Mouse (Mus musculus) lung, embryonic 15.5 days (tissue): ENCODE measurements around the gene Adam21. TPM values are rescaled to one million over a fixed set of nuclear protein-coding genes. Genes with fewer than 3 reads are reported as not detected.
"Not testable (repeated sequence)": the region's sequence is repeated elsewhere in the genome, so short reads cannot be mapped to it uniquely, and the experiment has no call there.

Experiments
- ATAC-seq: fragments of 200-750 bp; cut with Nextera tagmentation; 2 replicates; pipeline ENCODE4 v1.8.0; 2017; ENCODE audit warnings: moderate number of reproducible peaks, borderline replicate concordance; ENCODE audit not compliant: low FRiP score, low TSS enrichment; ENCODE audit errors: extremely low read depth
- H3K27ac ChIP-seq: fragments of 300-500 bp; sonication (generic); 2 replicates; pipeline ENCODE4 v1.5.1; 2015; ENCODE audit warnings: moderate library complexity, mild to moderate bottlenecking, inconsistent platforms
- H3K27me3 ChIP-seq: fragments of 300-500 bp; sonication (generic); 2 replicates; pipeline ENCODE4 v1.6.1; 2015; ENCODE audit warnings: inconsistent platforms
- H3K36me3 ChIP-seq: fragments of 300-500 bp; sonication (generic); 2 replicates; pipeline ENCODE4 v1.6.1; 2015; ENCODE audit warnings: inconsistent platforms
- H3K4me1 ChIP-seq: fragments of 300-500 bp; sonication (generic); 2 replicates; pipeline ENCODE4 v1.6.1; 2015; ENCODE audit warnings: inconsistent platforms
- H3K4me2 ChIP-seq: fragments of 300-500 bp; sonication (generic); 2 replicates; pipeline ENCODE4 v1.6.1; 2015; ENCODE audit warnings: inconsistent platforms, mild to moderate bottlenecking, moderate library complexity
- H3K4me3 ChIP-seq: fragments of 300-500 bp; sonication (generic); 2 replicates; pipeline ENCODE4 v1.5.1; 2015; ENCODE audit warnings: mild to moderate bottlenecking, inconsistent platforms
- H3K9ac ChIP-seq: fragments of 300-500 bp; sonication (generic); 2 replicates; pipeline ENCODE4 v1.6.1; 2015; ENCODE audit warnings: inconsistent platforms
- H3K9me3 ChIP-seq: fragments of 300-500 bp; sonication (generic); 2 replicates; pipeline ENCODE4 v1.6.1; 2016; ENCODE audit warnings: inconsistent platforms
- WGBS: fragments of 180-500 bp; shearing (Covaris S2); methylation state at CpG from one replicate; pipeline ENCODE4 v1.1.7; 2015; 5-methylcytosine and 5-hydroxymethylcytosine counted together
- polyA plus RNA-seq: library from polyadenylated mRNA; unstranded; fragments of >200 nt; fragmentation: Nextera tagmentation; extraction: Ambion mirVana; gene quantifications from 2 replicates; pipeline ENCODE4 v1.2.1, GENCODE M21; 2015

The Adam21 gene
- polyA plus RNA-seq, 1 experiment from 2014 or later = 0.40 TPM

- H3K9me3 ChIP-seq = no peaks in the 10 kb centered on the region
- 34% methylated on average over 4 of the region's 4 CpGs for WGBS
- H3K4me1 ChIP-seq = peaks cover 10% of the 10 kb centered on the region; the same call in 1 of the 2 replicates
- peak overlapping the region; percentile 65 for H3K4me2 ChIP-seq
- peak; percentile 23; the same call in 1 of the 2 replicates for ATAC-seq
- peak overlapping the region; percentile 80 for H3K9ac ChIP-seq
- no peaks in the 10 kb centered on the region for H3K27me3 ChIP-seq
- H3K4me3 ChIP-seq = peak overlapping the region; percentile 84
- no peaks in the 10 kb centered on the region for H3K36me3 ChIP-seq
- peak overlapping the region; percentile 43; the same call in 1 of the 2 replicates for H3K27ac ChIP-seq
These were observed 35.2 kb downstream of the Adam21 start for GRCm38 (mm10) chr12:81533029-81533419.

GRCm38 (mm10) chr12:81532316-81533028 lies 35.8 kb downstream of the Adam21 start, which contains the start of the genes Gm20498 and Synj2bp:
Gene Gm20498, minus strand, starts transcription at chr12:81532905.
Gene Synj2bp, minus strand, starts transcription at chr12:81532911.
- WGBS = under 1% methylated on average over 46 of the region's 46 CpGs
- ATAC-seq = peak; percentile 94
- no peaks in the 10 kb centered on the region for H3K9me3 ChIP-seq

GRCm38 (mm10) chr12:81530587-81530986 lies 37.7 kb downstream of the Adam21 start:
- H3K27ac ChIP-seq, ATAC-seq, H3K9ac ChIP-seq, H3K4me2 ChIP-seq, H3K4me1 ChIP-seq, H3K4me3 ChIP-seq, H3K9me3 ChIP-seq, H3K36me3 ChIP-seq, H3K27me3 ChIP-seq: not testable (repeated sequence)
- 66% methylated on average over 8 of the region's 8 CpGs for WGBS

More at GRCm38 (mm10) chr12:81532316-81533028, 35.8 kb downstream of the Adam21 start, which contains the start of the genes Gm20498 and Synj2bp:
- no peaks in the 10 kb centered on the region for H3K27me3 ChIP-seq
- peaks cover 10% of the 10 kb centered on the region; the same call in 1 of the 2 replicates for H3K4me1 ChIP-seq
- no peaks in the 10 kb centered on the region for H3K36me3 ChIP-seq
- peak within 1 kb of the TSS; percentile 65 for H3K4me2 ChIP-seq
- H3K4me3 ChIP-seq = peak within 1 kb of the TSS; percentile 84
- peak within 1 kb of the TSS; percentile 80 for H3K9ac ChIP-seq
- H3K27ac ChIP-seq = peak within 1 kb of the TSS; percentile 43

Other genes with a start within 250 kb of the Adam21 start
- gene Slc8a3, start 235.3 kb downstream of the Adam21 start, polyA plus RNA-seq = 0.47 and 0.55 TPM in 2 replicates
- 0.17 and 0.21 TPM in 2 replicates for gene Gm4787, start 189.0 kb downstream of the Adam21 start, polyA plus RNA-seq
- gene Adam4, start 146.5 kb downstream of the Adam21 start, polyA plus RNA-seq = 0.44 and 0.49 TPM in 2 replicates
- 115 and 126 TPM in 2 replicates for gene Cox16, start 83.3 kb downstream of the Adam21 start, polyA plus RNA-seq
- gene Gm20498, start 35.6 kb downstream of the Adam21 start, polyA plus RNA-seq = 28.2 and 30.2 TPM in 2 replicates
- gene Synj2bp, start 35.6 kb downstream of the Adam21 start, polyA plus RNA-seq = 33.7 and 35.9 TPM in 2 replicates
- gene Med6, start 26.5 kb upstream of the Adam21 start, polyA plus RNA-seq = 55.7 and 66.1 TPM in 2 replicates
- 5.6 and 6.9 TPM in 2 replicates for gene Ttc9, start 62.8 kb upstream of the Adam21 start, polyA plus RNA-seq
- 2.9 TPM in 2 replicates for gene Map3k9, start 212.7 kb upstream of the Adam21 start, polyA plus RNA-seq